Comparison of ENCODE assay signal across 8 mouse cellular contexts in the genomic region with DNA sequence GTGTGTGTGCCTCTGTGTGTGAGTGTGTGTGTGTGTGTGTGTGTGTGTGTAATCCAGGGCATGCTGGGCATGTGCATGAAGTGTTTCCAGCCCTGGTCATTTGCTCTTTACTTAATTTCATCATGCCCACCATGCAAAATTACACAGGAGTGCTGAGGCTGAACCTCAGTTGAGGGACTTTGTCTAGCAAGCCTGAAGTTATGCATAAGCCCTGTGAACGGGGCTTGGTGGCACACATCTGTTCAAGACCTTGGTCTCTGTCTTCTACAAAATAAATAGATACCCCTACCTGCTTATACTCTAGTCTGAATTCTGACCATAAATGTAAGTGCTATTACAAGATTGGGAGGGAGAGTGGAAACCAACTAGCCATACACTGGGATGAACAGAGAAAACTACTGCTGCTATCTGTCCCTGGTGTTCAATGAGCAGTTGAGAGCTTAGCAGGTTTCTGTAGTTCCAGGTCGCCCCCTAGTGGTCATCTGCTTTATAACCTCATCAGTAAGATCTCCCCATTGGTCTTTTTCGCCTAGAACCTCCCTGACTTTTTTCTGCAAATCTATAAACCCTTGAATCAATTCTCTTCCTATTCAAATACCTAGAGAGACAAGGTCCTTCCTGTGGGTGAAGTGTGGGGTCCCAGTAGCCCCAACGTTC. TPM values are rescaled to one million over a fixed set of nuclear protein-coding genes. Genes with fewer than 3 reads are reported as not detected.
DNase-seq lines count a peak whose midpoint lies in the region; ATAC-seq and TF ChIP-seq lines count a peak whose summit lies in the region.

No protein-coding gene starts in this region.

- TF ChIP-seq EP300 in MEL (IDR thresholded peaks at IDR 0.05; ENCODE audit: low read depth in 1 of 2, low read length in 2 of 2): no peak

- H3K79me2 ChIP-seq in MEL (ENCODE audit: control insufficient read depth, insufficient read depth, low read length, poor library complexity): no peaks in the 10 kb centered on the region

- no peaks in the 10 kb centered on the region for H3K9me3 ChIP-seq in MEL (replicated peaks; ENCODE audit: insufficient read depth, low read length)
- H3K9me3 ChIP-seq in forebrain, embryonic 15.5 days: no peaks in the 10 kb centered on the region

- no peak overlapping the region for H3K27ac ChIP-seq in MEL (ENCODE audit: control insufficient read depth, low read depth, low read length)
- no peak overlapping the region for H3K27ac ChIP-seq in forebrain, embryonic 15.5 days (replicated peaks)

- no peaks in the 10 kb centered on the region for H3K36me3 ChIP-seq in MEL (ENCODE audit: control insufficient read depth in 1 of 2, insufficient read depth in 2 of 2, low read length in 2 of 2)
- H3K36me3 ChIP-seq in forebrain, embryonic 15.5 days: no peaks in the 10 kb centered on the region

- H3K9ac ChIP-seq in MEL (ENCODE audit: control insufficient read depth, low read depth, low read length, poor library complexity, severe bottlenecking): no peak overlapping the region
- H3K9ac ChIP-seq in forebrain, embryonic 15.5 days (replicated peaks): no peak overlapping the region

- H3K27me3 ChIP-seq in MEL (ENCODE audit: control insufficient read depth in 1 of 2, insufficient read depth in 2 of 2, low read length in 2 of 2): no peaks in the 10 kb centered on the region; a peak in 1 of 4 replicates
- no peaks in the 10 kb centered on the region for H3K27me3 ChIP-seq in forebrain, embryonic 15.5 days

- peak; percentile 90 for DNase-seq in MEL (ENCODE audit: low read depth, low spot score)
- peak; percentile 75 to 95 for DNase-seq in layer of hippocampus, adult 18-20 months (ENCODE audit: low spot score in 2 of 2)
- peak; percentile 63 for DNase-seq in lung, adult 2 months
- peak; percentile 41 for DNase-seq in ovary, postnatal 36 days (ENCODE audit: low spot score)
- peak; percentile 86 for DNase-seq in thymus, postnatal 14 days

- peak; percentile 75 to 99 (median 82) for TF ChIP-seq CTCF in MEL (IDR thresholded peaks at IDR 0.05 in 2 of 3, conservative IDR thresholded peaks at IDR 0.05 in 1 of 3; ENCODE audit: control insufficient read depth in 1 of 3, insufficient read depth in 1 of 3, low read depth in 2 of 3, low read length in 3 of 3, poor library complexity in 1 of 3, severe bottlenecking in 1 of 3)
- peak; percentile 66 for TF ChIP-seq CTCF in lung, adult 2 months (IDR thresholded peaks at IDR 0.05; ENCODE audit: insufficient read depth, low read length)

- TF ChIP-seq POLR2A in MEL (IDR thresholded peaks at IDR 0.05; ENCODE audit: control insufficient read depth in 1 of 2, insufficient read depth in 1 of 2, low read depth in 1 of 2, low read length in 2 of 2, poor library complexity in 1 of 2): no peak
- TF ChIP-seq POLR2A in lung, adult 2 months (IDR thresholded peaks at IDR 0.05; ENCODE audit: borderline replicate concordance, extremely low read depth, low read depth, low read length): no peak

- 29% methylated on average over 4 of the region's 4 CpGs for WGBS in forebrain, embryonic 15.5 days
- WGBS in lung, adult 2 months: 28% methylated on average over 4 of the region's 4 CpGs

- no peaks in the 10 kb centered on the region for H3K4me1 ChIP-seq in MEL (ENCODE audit: control insufficient read depth in 1 of 2, insufficient read depth in 2 of 2, low read length in 2 of 2)
- H3K4me1 ChIP-seq in forebrain, embryonic 15.5 days: no peaks in the 10 kb centered on the region
- H3K4me1 ChIP-seq in lung, adult 2 months (ENCODE audit: control insufficient read depth, insufficient read depth, low read length): no peaks in the 10 kb centered on the region

- H3K4me2 ChIP-seq in forebrain, embryonic 15.5 days (replicated peaks): no peak overlapping the region

- no peak overlapping the region for H3K4me3 ChIP-seq in MEL (ENCODE audit: control insufficient read depth in 1 of 2, insufficient read depth in 1 of 2, low read depth in 2 of 2, low read length in 2 of 2)
- no peak overlapping the region for H3K4me3 ChIP-seq in forebrain, embryonic 15.5 days
- H3K4me3 ChIP-seq in lung, adult 2 months (replicated peaks; ENCODE audit: extremely low read depth, low read depth, low read length): no peak overlapping the region

- ATAC-seq in cerebellum, adult (ENCODE audit: insufficient number of reproducible peaks, low FRiP score, low TSS enrichment): peak; percentile 88
- peak; percentile 75 for ATAC-seq in forebrain, embryonic 15.5 days (replicated peaks)
- ATAC-seq in hematopoietic stem cell, adult 5-6 weeks (replicated peaks in 1 of 2; ENCODE audit: insufficient read depth in 1 of 2, low FRiP score in 2 of 2, low TSS enrichment in 1 of 2, low read depth in 1 of 2, poor library complexity in 2 of 2, severe bottlenecking in 2 of 2): peak; percentile 65 to 80

- peak; percentile 99 for TF ChIP-seq RAD21 in MEL (IDR thresholded peaks at IDR 0.05; ENCODE audit: low read depth, low read length)

TF ChIP-seq in MEL, 35 proteins besides CTCF, POLR2A, EP300 and RAD21:
- no peak for TF ChIP-seq GABPA (IDR thresholded peaks at IDR 0.05; ENCODE audit: low read depth, low read length)
- no peak for TF ChIP-seq POLR2AphosphoS5 (IDR thresholded peaks at IDR 0.05; ENCODE audit: borderline replicate concordance, low read depth, low read length)
- TF ChIP-seq ZC3H11A (IDR thresholded peaks at IDR 0.05; ENCODE audit: low read depth, low read length): peak; percentile 97
- TF ChIP-seq TBP (IDR thresholded peaks at IDR 0.05; ENCODE audit: low read depth, low read length): no peak
- no peak for TF ChIP-seq USF1 (IDR thresholded peaks at IDR 0.05; ENCODE audit: low read depth, low read length)
- no peak for TF ChIP-seq MYB (IDR thresholded peaks at IDR 0.05; ENCODE audit: low read depth, low read length)
- peak; percentile 96 for TF ChIP-seq SMC3 (IDR thresholded peaks at IDR 0.05; ENCODE audit: low read depth, low read length)
- no peak for TF ChIP-seq ZKSCAN1 (IDR thresholded peaks at IDR 0.05; ENCODE audit: low read depth, low read length)
- TF ChIP-seq JUND (IDR thresholded peaks at IDR 0.05; ENCODE audit: low read depth, low read length): no peak
- TF ChIP-seq BHLHE40 (IDR thresholded peaks at IDR 0.05; ENCODE audit: borderline replicate concordance, low read depth, low read length): no peak
- peak; percentile 40; the same call in 1 of the 2 replicates for TF ChIP-seq ZNF384 (IDR thresholded peaks at IDR 0.05; ENCODE audit: low read depth, low read length)

RNA-seq across cellular contexts. Expression of a gene that starts 19.9 kb away (rescaled TPM):
- 370 and 422 TPM in 2 replicates for total RNA-seq in MEL (2012; rRNA removed)
- 1,000 to 10,000 TPM in 1 of 2 experiments, 100 to 1,000 TPM in 1; 246 to 1,708 TPM for polyA plus RNA-seq in MEL (2012; ENCODE audit: insufficient read depth in 1 of 2, insufficient read length in 2 of 2, low read depth in 1 of 2, low replicate concordance in 2 of 2, missing spikeins in 1 of 2)
- 208 and 227 TPM in 2 replicates for polyA plus RNA-seq in forebrain, embryonic 15.5 days (2015; fragmentation: Nextera tagmentation; extraction: Ambion mirVana)
- 725 and 1,004 TPM in 2 replicates for total RNA-seq in hematopoietic stem cell, adult 5-6 weeks (2017)
- 100 to 1,000 TPM; 139 to 140 TPM for total RNA-seq in layer of hippocampus, adult 18-20 months (2021)
- polyA plus RNA-seq in lung, adult 2 months (2012; rRNA removed): 6.1 and 8.1 TPM in 2 replicates

RNA-seq across cellular contexts. Expression of a gene that starts 36.7 kb away (rescaled TPM):
- total RNA-seq in MEL (2012; rRNA removed): not detected in 2 replicates
- polyA plus RNA-seq in MEL (2012; ENCODE audit: insufficient read depth in 1 of 2, insufficient read length in 2 of 2, low read depth in 1 of 2, low replicate concordance in 2 of 2, missing spikeins in 1 of 2): under 1 TPM in 1 of 2 experiments, not detected in 1; 0.40 TPM
- polyA plus RNA-seq in forebrain, embryonic 15.5 days (2015; fragmentation: Nextera tagmentation; extraction: Ambion mirVana): 3.3 and 4.0 TPM in 2 replicates
- total RNA-seq in hematopoietic stem cell, adult 5-6 weeks (2017): 1.3 and 2.1 TPM in 2 replicates
- under 1 TPM; 0.76 to 0.89 TPM for total RNA-seq in layer of hippocampus, adult 18-20 months (2021)
- polyA plus RNA-seq in lung, adult 2 months (2012; rRNA removed): 13.7 and 16.4 TPM in 2 replicates
